Mouse (Mus musculus) erythroblast, embryonic 14.5 days (primary cell): ENCODE results near the gene Minar1. TPM values are rescaled to one million over a fixed set of nuclear protein-coding genes. Genes with fewer than 3 reads are reported as not detected.

ENCODE experiments used
- H3K27me3 ChIP-seq: 2 replicates; pipeline ENCODE4 v1.6.1; 2012; ENCODE audit warnings: inconsistent platforms; ENCODE audit not compliant: control insufficient read depth
- H3K36me3 ChIP-seq: 2 replicates; pipeline ENCODE4 v1.6.1; 2012; ENCODE audit warnings: mild to moderate bottlenecking, inconsistent platforms; ENCODE audit not compliant: control insufficient read depth
- H3K4me1 ChIP-seq: 2 replicates; pipeline ENCODE4 v1.6.1; 2012; ENCODE audit warnings: inconsistent platforms; ENCODE audit not compliant: control insufficient read depth
- H3K4me3 ChIP-seq: replicated peaks from 2 replicates; pipeline ENCODE3; 2012; ENCODE audit warnings: moderate library complexity, mild to moderate bottlenecking, inconsistent platforms
- H3K9me3 ChIP-seq: 2 replicates; pipeline ENCODE4 v1.6.1; 2012; ENCODE audit warnings: low read length, inconsistent platforms, mixed read lengths; ENCODE audit not compliant: control insufficient read depth
- GATA1 ChIP-seq: IDR thresholded peaks from 2 replicates; pipeline ENCODE4 v1.6.1; 2012; ENCODE audit warnings: low read length, inconsistent platforms, mixed read lengths
- TAL1 ChIP-seq: IDR thresholded peaks from 3 replicates; pipeline ENCODE4 v1.6.1; 2012; ENCODE audit warnings: low read length, inconsistent platforms, mixed read lengths
- polyA plus RNA-seq: library from polyadenylated mRNA; stranded (reverse); fragments of >175 nt; gene quantifications from 2 replicates; pipeline ENCODE4 v1.2.3, GENCODE M21; 2012

Gene Minar1
- polyA plus RNA-seq, 1 experiment = not detected

DNA sequence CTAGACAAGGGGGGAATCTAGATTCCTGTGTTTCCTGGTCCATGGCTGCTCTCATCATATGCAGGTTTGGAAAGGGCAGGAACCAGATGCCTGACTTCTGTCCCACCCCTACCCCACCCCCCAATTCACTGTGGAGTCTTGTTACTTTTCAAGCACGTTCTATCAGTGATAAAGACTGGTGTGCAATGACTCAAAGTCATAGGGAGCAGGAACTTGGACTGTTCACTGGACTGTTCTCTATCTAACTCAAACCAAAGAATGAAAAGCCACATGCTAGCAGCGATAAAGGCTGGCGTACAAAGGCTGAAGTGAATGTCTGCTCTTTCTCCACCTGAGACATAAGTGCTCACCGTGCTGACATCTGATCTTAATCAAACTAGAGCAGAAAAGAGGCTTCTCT lies 12.3 kb downstream of the Minar1 start:
- TF ChIP-seq TAL1 = no peak
- no peak for TF ChIP-seq GATA1
- H3K4me3 ChIP-seq = no peak overlapping the region
- no peaks in the 10 kb centered on the region for H3K36me3 ChIP-seq
- H3K27me3 ChIP-seq = no peaks in the 10 kb centered on the region
- no peaks in the 10 kb centered on the region for H3K4me1 ChIP-seq
- H3K9me3 ChIP-seq = peaks cover 6% of the 10 kb centered on the region; the same call in 1 of the 2 replicates

- Histone ChIP-seq H3K4me3 (no peak overlapping the region), H3K4me1 (no peaks in the 10 kb centered on the region), H3K27me3 (no peaks in the 10 kb centered on the region), H3K9me3 (peaks cover 13% of the 10 kb centered on the region), H3K36me3 (no peaks in the 10 kb centered on the region)
- TF ChIP-seq TAL1 (no peak), GATA1 (no peak)
Measured at GRCm38 (mm10) chr9:89607321-89607720, 15.6 kb downstream of the Minar1 start.

DNA sequence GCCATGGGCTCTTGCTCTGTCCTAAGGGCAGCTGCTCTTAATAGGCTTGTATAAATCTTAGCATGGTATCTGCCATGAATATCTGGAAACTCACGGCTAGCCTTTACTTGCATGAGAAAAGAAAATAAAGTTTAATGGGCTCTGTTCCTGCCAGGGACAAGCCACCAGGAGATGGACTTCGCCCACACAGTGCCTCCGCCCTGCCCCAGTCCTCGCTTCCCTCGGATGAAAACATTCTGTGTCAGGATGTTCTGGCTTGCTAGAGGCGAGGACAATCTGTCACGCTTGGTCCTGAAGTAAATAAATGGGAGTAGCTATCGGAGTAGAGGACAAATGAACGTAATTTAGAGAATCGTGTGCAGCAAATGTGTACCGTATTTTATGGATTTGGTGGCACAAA lies 16.7 kb downstream of the Minar1 start:
- no peaks in the 10 kb centered on the region for H3K36me3 ChIP-seq
- H3K27me3 ChIP-seq = no peaks in the 10 kb centered on the region
- TF ChIP-seq TAL1 (no peak), GATA1 (no peak)
- H3K4me3 ChIP-seq = no peak overlapping the region
- no peaks in the 10 kb centered on the region for H3K4me1 ChIP-seq
- peaks cover 23% of the 10 kb centered on the region for H3K9me3 ChIP-seq

GRCm38 (mm10) chr9:89601891-89602290 lies 21.0 kb downstream of the Minar1 start:
- Histone ChIP-seq H3K4me1 (no peaks in the 10 kb centered on the region), H3K9me3 (peaks cover 38% of the 10 kb centered on the region), H3K36me3 (no peaks in the 10 kb centered on the region), H3K4me3 (no peak overlapping the region), H3K27me3 (no peaks in the 10 kb centered on the region)
- TF ChIP-seq TAL1 (no peak), GATA1 (no peak)

- H3K4me1 ChIP-seq = no peaks in the 10 kb centered on the region
- H3K4me3 ChIP-seq = no peak overlapping the region
- no peaks in the 10 kb centered on the region for H3K27me3 ChIP-seq
- TF ChIP-seq GATA1 = no peak
- no peak for TF ChIP-seq TAL1
- H3K36me3 ChIP-seq = no peaks in the 10 kb centered on the region
- peaks cover 38% of the 10 kb centered on the region for H3K9me3 ChIP-seq
Measured at GRCm38 (mm10) chr9:89600677-89601076, 22.2 kb downstream of the Minar1 start.

- Histone ChIP-seq H3K4me3 (no peak overlapping the region), H3K27me3 (no peaks in the 10 kb centered on the region), H3K36me3 (no peaks in the 10 kb centered on the region), H3K4me1 (no peaks in the 10 kb centered on the region), H3K9me3 (peaks cover 39% of the 10 kb centered on the region)
- TF ChIP-seq GATA1 (no peak), TAL1 (no peak)
Measured at GRCm38 (mm10) chr9:89597071-89597470, 25.9 kb downstream of the Minar1 start.

GRCm38 (mm10) chr9:89596392-89596791 lies 26.5 kb downstream of the Minar1 start:
- Histone ChIP-seq H3K27me3 (no peaks in the 10 kb centered on the region), H3K9me3 (peaks cover 32% of the 10 kb centered on the region), H3K36me3 (no peaks in the 10 kb centered on the region), H3K4me1 (no peaks in the 10 kb centered on the region), H3K4me3 (no peak overlapping the region)
- no peak for TF ChIP-seq TAL1
- TF ChIP-seq GATA1 = no peak

DNA sequence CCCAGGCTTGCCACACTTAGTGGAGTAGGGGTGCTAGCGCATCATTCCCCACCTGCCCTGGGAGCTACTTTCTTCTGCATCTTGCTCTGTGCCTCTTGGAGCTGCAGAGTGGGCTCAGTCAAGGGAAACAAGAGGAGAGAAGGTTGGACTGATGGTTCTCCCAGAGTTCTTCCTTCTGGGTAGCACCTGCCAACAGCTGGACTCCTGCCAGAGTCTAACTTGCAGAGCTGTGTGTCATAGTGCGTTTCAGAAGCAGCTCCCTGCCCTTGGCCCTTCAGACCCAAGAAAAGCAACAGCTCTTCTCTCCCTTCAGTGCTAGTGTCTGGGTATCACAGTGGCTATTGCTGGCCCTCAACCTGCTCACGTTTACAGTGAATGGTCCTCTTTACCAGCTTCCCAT lies 30.5 kb downstream of the Minar1 start:
- no peaks in the 10 kb centered on the region for H3K27me3 ChIP-seq
- peaks cover 15% of the 10 kb centered on the region for H3K9me3 ChIP-seq
- no peak for TF ChIP-seq TAL1
- no peak for TF ChIP-seq GATA1
- H3K36me3 ChIP-seq = no peaks in the 10 kb centered on the region
- no peaks in the 10 kb centered on the region for H3K4me1 ChIP-seq
- H3K4me3 ChIP-seq = no peak overlapping the region

- no peak overlapping the region for H3K4me3 ChIP-seq
- no peaks in the 10 kb centered on the region for H3K4me1 ChIP-seq
- H3K36me3 ChIP-seq = no peaks in the 10 kb centered on the region
- H3K9me3 ChIP-seq = 0 out of 2 replicates have a peak, but pooled peaks cover 3% of the 10 kb centered on the region
- no peak for TF ChIP-seq TAL1
- H3K27me3 ChIP-seq = no peaks in the 10 kb centered on the region
Measured at GRCm38 (mm10) chr9:89578422-89578821, 44.5 kb downstream of the Minar1 start.

- H3K36me3 ChIP-seq = no peaks in the 10 kb centered on the region
- no peaks in the 10 kb centered on the region for H3K4me1 ChIP-seq
- peaks cover 15% of the 10 kb centered on the region for H3K9me3 ChIP-seq
- H3K4me3 ChIP-seq = no peak overlapping the region
- TF ChIP-seq GATA1 (no peak), TAL1 (no peak)
- no peaks in the 10 kb centered on the region for H3K27me3 ChIP-seq
Measured at GRCm38 (mm10) chr9:89552663-89553062, 70.3 kb downstream of the Minar1 start.

Other genes with a start within 250 kb of the Minar1 start
- gene Tmed3, start 81.9 kb upstream of the Minar1 start, polyA plus RNA-seq = 1.2 TPM in 2 replicates
- not detected in 2 replicates for gene Ankrd34c, start 115.3 kb upstream of the Minar1 start, polyA plus RNA-seq